Mouse (Mus musculus): ENCODE data around the gene Vps9d1.
"Not testable (repeated sequence)": the region's sequence is repeated elsewhere in the genome, so short reads cannot be mapped to it uniquely, and the experiment has no call there.

Vps9d1 gene

DNA sequence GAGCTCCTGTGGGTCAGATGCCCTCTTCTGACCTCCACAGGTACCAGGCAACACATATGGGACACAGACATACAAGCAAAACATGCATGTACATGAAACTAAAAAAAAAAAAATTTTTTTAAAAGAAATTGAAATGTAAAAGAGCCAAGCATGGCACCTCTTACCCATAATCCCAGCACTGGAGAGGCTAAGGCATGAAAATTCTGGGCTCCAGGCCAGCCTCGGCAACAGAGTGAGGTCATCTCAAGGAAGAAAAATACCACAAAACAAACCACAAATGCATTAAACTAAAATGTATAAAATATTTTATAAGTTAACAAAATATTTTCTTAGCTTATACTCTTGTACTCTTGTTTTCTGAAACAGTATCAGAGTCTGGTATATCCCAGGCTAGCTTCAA is 33.2 kb downstream of the Vps9d1 start:
- H3K36me3 ChIP-seq (ENCODE audit: insufficient read depth, low read length) = 0 out of 2 replicates have a peak, but pooled peaks cover 2% of the 10 kb centered on the region
- H3K9me3 ChIP-seq (ENCODE audit: low read length) = no peaks in the 10 kb centered on the region
- H3K4me3 ChIP-seq (replicated peaks; ENCODE audit: low read length) = no peak overlapping the region
- TF ChIP-seq NANOG (IDR thresholded peaks at IDR 0.05; ENCODE audit: borderline replicate concordance, low read length) = no peak
- no peak for TF ChIP-seq CTCF (conservative IDR thresholded peaks at IDR 0.05; ENCODE audit: low read length)
- no peak for TF ChIP-seq POU5F1 (IDR thresholded peaks at IDR 0.05; ENCODE audit: borderline replicate concordance, low read length)
- peaks cover 28% of the 10 kb centered on the region for H3K4me1 ChIP-seq (replicated peaks; ENCODE audit: low read depth, low read length)
- H3K27me3 ChIP-seq (ENCODE audit: insufficient read depth, low read length) = no peaks in the 10 kb centered on the region

DNA sequence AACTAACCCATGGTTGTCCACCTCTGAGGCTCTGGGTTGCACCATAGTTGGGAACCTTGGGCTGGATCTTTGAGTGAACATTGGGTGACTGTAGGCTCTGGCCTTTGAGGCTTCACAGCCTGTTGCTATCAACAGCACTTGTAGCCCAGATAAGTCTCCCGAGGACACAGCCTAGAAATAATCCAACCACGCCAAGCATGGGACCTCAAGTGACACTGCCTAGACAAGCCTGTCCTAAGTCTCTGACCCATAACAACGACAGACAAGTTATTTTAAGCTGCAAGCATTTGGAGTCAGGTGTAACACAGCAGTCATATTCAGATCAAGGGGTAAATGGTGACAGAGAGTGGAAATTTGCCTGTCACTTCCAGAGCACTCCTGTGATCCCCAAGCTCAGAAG is 38.7 kb downstream of the Vps9d1 start:
- no peaks in the 10 kb centered on the region for H3K9me3 ChIP-seq (ENCODE audit: low read length)

DNA sequence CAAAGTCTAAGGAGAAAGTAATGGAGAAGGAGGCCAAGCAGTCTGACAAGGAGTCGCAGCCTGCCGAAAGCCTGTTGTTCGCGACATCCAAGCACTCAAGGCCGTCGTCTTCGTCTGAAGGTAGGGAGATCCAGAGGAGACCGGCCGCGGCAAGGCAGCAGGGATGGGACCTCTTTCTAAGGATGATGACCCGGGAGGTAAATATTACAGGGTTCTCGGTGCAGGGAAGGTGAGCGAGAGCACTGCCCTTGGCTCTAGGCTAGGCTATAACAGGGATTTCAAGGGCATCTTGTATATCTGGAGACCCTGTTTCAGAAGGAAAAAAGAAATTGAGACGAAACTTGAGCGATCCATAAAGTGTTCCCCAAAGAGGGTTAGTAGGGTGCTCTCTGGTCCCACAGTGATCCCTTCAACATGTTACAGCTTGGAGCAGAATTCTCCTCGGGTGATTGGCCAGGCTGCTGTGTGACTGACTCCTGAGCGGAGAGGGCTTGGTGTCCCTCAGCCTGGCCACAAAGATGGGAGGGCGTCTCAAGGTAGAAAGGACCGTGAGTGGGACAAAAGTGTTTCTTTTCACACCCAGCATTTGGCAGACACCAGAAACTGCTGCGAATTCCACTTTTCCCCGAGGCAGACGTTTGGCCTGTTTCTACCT is 40.9 kb downstream of the Vps9d1 start:
- Histone ChIP-seq H3K36me3 (ENCODE audit: insufficient read depth, low read length) (peaks cover 30% of the 10 kb centered on the region), H3K27me3 (ENCODE audit: insufficient read depth, low read length) (peaks cover 13% of the 10 kb centered on the region), H3K4me1 (replicated peaks; ENCODE audit: low read depth, low read length) (peaks cover 30% of the 10 kb centered on the region), H3K4me3 (replicated peaks; ENCODE audit: low read length) (peak overlapping the region; percentile 99), H3K9me3 (ENCODE audit: low read length) (no peaks in the 10 kb centered on the region)
- TF ChIP-seq NANOG (IDR thresholded peaks at IDR 0.05; ENCODE audit: borderline replicate concordance, low read length) (no peak), CTCF (conservative IDR thresholded peaks at IDR 0.05; ENCODE audit: low read length) (no peak), POU5F1 (IDR thresholded peaks at IDR 0.05; ENCODE audit: borderline replicate concordance, low read length) (no peak)

More for the DNA sequence above, 38.7 kb downstream of the Vps9d1 start:
- TF ChIP-seq NANOG (IDR thresholded peaks at IDR 0.05; ENCODE audit: borderline replicate concordance, low read length) (no peak), POU5F1 (IDR thresholded peaks at IDR 0.05; ENCODE audit: borderline replicate concordance, low read length) (no peak), CTCF (conservative IDR thresholded peaks at IDR 0.05; ENCODE audit: low read length) (no peak)
- peaks cover 13% of the 10 kb centered on the region for H3K27me3 ChIP-seq (ENCODE audit: insufficient read depth, low read length)
- peaks cover 8% of the 10 kb centered on the region for H3K36me3 ChIP-seq (ENCODE audit: insufficient read depth, low read length)
- peaks cover 30% of the 10 kb centered on the region for H3K4me1 ChIP-seq (replicated peaks; ENCODE audit: low read depth, low read length)
- no peak overlapping the region for H3K4me3 ChIP-seq (replicated peaks; ENCODE audit: low read length)

DNA sequence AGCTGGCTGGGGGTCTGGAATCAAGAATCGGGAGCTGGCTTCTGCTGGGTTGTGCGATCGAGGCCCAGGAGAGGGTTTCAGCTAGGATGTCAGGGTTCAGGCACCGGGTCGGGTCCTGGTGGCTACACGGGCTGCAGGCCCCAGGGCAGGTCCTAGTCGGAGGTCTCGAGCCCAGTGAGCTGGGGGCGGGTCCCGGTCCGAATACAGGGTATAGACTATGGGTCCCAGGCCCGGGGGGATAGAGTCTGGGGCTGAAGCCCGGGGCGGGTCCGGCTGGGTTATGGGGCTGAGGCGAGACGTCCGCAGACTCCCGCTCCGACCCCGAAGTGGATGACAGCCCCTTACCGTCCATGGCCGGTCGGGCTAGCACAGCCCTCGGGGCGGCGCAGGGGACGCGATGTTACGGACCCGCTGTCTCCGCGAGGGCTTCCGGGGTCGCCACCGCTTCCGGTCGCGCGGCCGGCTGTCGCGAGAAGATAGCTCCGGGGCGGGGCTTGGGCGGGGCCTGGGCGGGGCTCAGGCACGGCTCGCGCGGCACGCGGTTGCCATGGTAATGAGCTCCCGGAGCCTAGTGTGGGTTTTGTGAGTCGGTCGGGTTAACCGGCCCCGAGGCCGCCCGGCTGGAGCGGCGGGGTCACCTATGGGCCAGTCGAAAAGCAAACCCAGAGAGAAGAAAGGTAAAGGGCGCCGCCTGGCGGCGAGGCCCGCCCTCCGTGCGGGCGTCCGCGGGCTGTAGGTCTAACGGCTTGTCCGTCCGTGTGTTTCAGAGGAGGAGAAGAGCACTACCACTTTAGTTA is 41.6 kb downstream of the Vps9d1 start, which contains the start of the genes Chmp1a and Spata33:
Gene Chmp1a (minus strand): TSS at position 443 of the 797 bp plus-strand sequence.
Gene Spata33 (plus strand): TSS at position 512 of the 797 bp plus-strand sequence.
- TF ChIP-seq POU5F1 (IDR thresholded peaks at IDR 0.05; ENCODE audit: borderline replicate concordance, low read length) (no peak), NANOG (IDR thresholded peaks at IDR 0.05; ENCODE audit: borderline replicate concordance, low read length) (no peak), CTCF (conservative IDR thresholded peaks at IDR 0.05; ENCODE audit: low read length) (no peak)
- Histone ChIP-seq H3K36me3 (ENCODE audit: insufficient read depth, low read length) (peaks cover 37% of the 10 kb centered on the region), H3K27me3 (ENCODE audit: insufficient read depth, low read length) (peaks cover 13% of the 10 kb centered on the region), H3K4me3 (replicated peaks; ENCODE audit: low read length) (peak within 1 kb of the TSS; percentile 99), H3K4me1 (replicated peaks; ENCODE audit: low read depth, low read length) (peaks cover 30% of the 10 kb centered on the region), H3K9me3 (ENCODE audit: low read length) (no peaks in the 10 kb centered on the region)

DNA sequence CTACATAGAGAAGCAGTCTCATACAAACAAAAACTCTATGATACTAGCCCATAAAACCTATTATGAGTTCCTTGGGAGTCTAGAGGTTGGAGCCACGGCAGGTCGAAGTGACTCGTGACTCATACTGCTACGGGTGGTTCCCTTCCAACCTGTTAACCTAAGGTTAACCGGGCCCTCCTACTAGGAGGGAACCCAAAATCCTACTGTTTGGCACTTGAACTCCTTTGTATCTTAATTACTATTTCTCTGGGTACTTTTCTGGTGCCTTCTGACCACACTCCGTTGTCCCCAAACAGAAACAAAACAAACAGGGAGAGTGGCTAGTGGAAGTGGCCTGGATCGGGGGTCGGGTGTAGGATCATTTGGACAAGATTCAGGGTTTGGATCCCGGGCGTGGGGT is 42.3 kb downstream of the Vps9d1 start:
- Histone ChIP-seq H3K4me3 (replicated peaks; ENCODE audit: low read length) (peak overlapping the region; percentile 99), H3K9me3 (ENCODE audit: low read length) (no peaks in the 10 kb centered on the region), H3K36me3 (ENCODE audit: insufficient read depth, low read length) (peaks cover 44% of the 10 kb centered on the region), H3K4me1 (replicated peaks; ENCODE audit: low read depth, low read length) (peaks cover 31% of the 10 kb centered on the region), H3K27me3 (ENCODE audit: insufficient read depth, low read length) (peaks cover 13% of the 10 kb centered on the region)
- TF ChIP-seq CTCF (conservative IDR thresholded peaks at IDR 0.05; ENCODE audit: low read length) = no peak
- no peak for TF ChIP-seq NANOG (IDR thresholded peaks at IDR 0.05; ENCODE audit: borderline replicate concordance, low read length)
- TF ChIP-seq POU5F1 (IDR thresholded peaks at IDR 0.05; ENCODE audit: borderline replicate concordance, low read length) = no peak

DNA sequence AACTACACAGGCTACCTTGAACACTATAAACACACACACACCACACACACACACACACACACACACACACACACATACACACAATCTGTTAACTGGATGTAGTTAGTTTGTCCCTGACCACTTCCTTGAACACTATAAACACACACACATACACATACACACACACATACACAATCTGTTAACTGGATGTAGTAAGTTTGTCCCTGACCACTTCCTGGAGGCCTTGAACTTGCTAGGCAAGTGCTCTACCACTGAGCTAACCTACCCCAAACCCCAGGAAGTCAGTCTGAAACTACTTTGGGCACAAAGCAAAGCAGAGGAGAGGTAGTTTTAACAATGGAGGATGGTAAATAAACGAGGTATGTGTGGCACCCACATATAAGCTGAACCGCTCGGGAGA is 50.6 kb downstream of the Vps9d1 start:
- Histone ChIP-seq H3K36me3 (ENCODE audit: insufficient read depth, low read length) (peaks cover 46% of the 10 kb centered on the region), H3K4me1 (replicated peaks; ENCODE audit: low read depth, low read length) (peaks cover 10% of the 10 kb centered on the region; the same call in 1 of the 2 replicates), H3K4me3 (replicated peaks; ENCODE audit: low read length) (no peak overlapping the region), H3K27me3 (ENCODE audit: insufficient read depth, low read length) (no peaks in the 10 kb centered on the region; the same call in 1 of the 2 replicates), H3K9me3 (ENCODE audit: low read length) (no peaks in the 10 kb centered on the region)
- TF ChIP-seq NANOG (IDR thresholded peaks at IDR 0.05; ENCODE audit: borderline replicate concordance, low read length) = no peak
- no peak for TF ChIP-seq POU5F1 (IDR thresholded peaks at IDR 0.05; ENCODE audit: borderline replicate concordance, low read length)
- TF ChIP-seq CTCF (conservative IDR thresholded peaks at IDR 0.05; ENCODE audit: low read length) = no peak

DNA sequence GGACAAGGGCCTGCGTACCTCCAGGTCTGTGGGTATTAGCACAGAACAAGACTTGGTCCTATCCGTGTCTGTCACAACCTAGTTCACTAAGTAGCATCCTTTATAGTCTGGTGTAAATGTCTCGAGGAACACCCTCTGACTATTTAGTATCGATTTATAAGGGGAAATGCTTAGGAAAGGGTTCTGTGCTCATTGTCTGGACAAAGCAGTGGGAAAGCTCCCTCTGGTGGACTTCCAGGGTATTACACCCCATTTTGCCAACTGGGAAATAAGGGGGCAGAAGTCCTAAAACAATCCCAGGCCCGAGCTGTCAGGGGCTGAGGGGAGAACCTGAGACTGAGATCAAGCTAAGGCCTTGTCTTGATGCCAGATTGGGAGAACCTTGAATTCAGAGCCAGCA is 51.9 kb downstream of the Vps9d1 start:
- TF ChIP-seq POU5F1 (IDR thresholded peaks at IDR 0.05; ENCODE audit: borderline replicate concordance, low read length) (no peak), CTCF (conservative IDR thresholded peaks at IDR 0.05; ENCODE audit: low read length) (peak; percentile 99)
- H3K27me3 ChIP-seq (ENCODE audit: insufficient read depth, low read length) = no peaks in the 10 kb centered on the region; the same call in 1 of the 2 replicates
- no peaks in the 10 kb centered on the region for H3K9me3 ChIP-seq (ENCODE audit: low read length)
- peaks cover 33% of the 10 kb centered on the region for H3K36me3 ChIP-seq (ENCODE audit: insufficient read depth, low read length)
- no peak overlapping the region for H3K4me3 ChIP-seq (replicated peaks; ENCODE audit: low read length)
- H3K4me1 ChIP-seq (replicated peaks; ENCODE audit: low read depth, low read length) = peaks cover 16% of the 10 kb centered on the region

DNA sequence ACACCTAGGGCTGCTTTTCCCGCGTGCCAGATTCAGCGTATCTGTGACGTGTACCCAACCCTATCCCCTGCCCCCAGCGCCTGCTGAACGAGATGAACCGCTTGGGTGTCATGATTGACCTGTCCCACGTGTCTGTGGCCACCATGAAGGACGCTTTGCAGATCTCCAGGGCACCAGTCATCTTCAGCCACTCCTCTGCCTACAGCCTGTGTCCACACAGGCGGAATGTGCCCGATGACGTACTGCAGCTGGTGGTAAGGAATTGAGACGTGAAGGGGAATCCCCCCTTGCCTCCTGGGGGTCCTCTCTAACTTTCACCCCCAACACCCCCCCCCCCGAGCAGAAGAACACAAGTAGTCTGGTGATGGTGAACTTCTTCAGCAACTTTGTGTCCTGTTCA is 54.3 kb downstream of the Vps9d1 start:
- no peak for TF ChIP-seq POU5F1 (IDR thresholded peaks at IDR 0.05; ENCODE audit: borderline replicate concordance, low read length)
- no peak for TF ChIP-seq NANOG (IDR thresholded peaks at IDR 0.05; ENCODE audit: borderline replicate concordance, low read length)
- no peak for TF ChIP-seq CTCF (conservative IDR thresholded peaks at IDR 0.05; ENCODE audit: low read length)
- Histone ChIP-seq H3K4me1 (replicated peaks; ENCODE audit: low read depth, low read length) (peaks cover 23% of the 10 kb centered on the region), H3K4me3 (replicated peaks; ENCODE audit: low read length) (no peak overlapping the region), H3K36me3 (ENCODE audit: insufficient read depth, low read length) (peaks cover 13% of the 10 kb centered on the region), H3K27me3 (ENCODE audit: insufficient read depth, low read length) (no peaks in the 10 kb centered on the region; the same call in 1 of the 2 replicates), H3K9me3 (ENCODE audit: low read length) (no peaks in the 10 kb centered on the region)

DNA sequence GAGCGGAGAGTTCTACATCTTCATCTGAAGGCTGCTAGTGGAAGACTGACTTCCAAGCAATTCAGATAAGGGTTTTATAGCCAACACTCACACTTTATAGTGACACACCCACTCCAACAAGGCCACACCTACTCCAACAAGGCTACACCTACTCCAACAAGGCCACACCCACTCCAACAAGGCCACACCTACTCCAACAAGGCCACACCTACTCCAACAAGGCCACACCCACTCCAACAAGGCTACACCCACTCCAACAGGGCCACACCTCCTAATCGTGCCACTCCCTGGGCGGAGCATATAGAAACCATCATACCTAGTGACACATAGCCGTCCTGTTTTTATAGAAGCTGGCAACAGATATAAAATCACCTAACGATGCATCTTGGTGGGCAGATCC is 57.1 kb downstream of the Vps9d1 start:
- 0 out of 2 replicates have a peak overlapping the region, but pooled peaks have one; percentile 17 for H3K4me3 ChIP-seq (replicated peaks; ENCODE audit: low read length)
- H3K27me3 ChIP-seq (ENCODE audit: insufficient read depth, low read length); H3K36me3 ChIP-seq (ENCODE audit: insufficient read depth, low read length); H3K9me3 ChIP-seq (ENCODE audit: low read length): not testable (repeated sequence)
- peaks cover 36% of the 10 kb centered on the region for H3K4me1 ChIP-seq (replicated peaks; ENCODE audit: low read depth, low read length)
